Mouse (Mus musculus) lung, postnatal 0 days (tissue): ENCODE results near the gene Mup1. TPM values are rescaled to one million over a fixed set of nuclear protein-coding genes. Genes with fewer than 3 reads are reported as not detected.
"Not testable (repeated sequence)": the region's sequence is repeated elsewhere in the genome, so short reads cannot be mapped to it uniquely, and the experiment has no call there.

Source experiments
- ATAC-seq: fragments of 200-750 bp; cut with Nextera tagmentation; 2 replicates; pipeline ENCODE4 v1.8.0; 2017; ENCODE audit warnings: moderate library complexity
- DNase-seq: peaks from one replicate; pipeline ENCODE4 v3.0.0-alpha.2; 2016; ENCODE audit warnings: low spot score
- H3K27ac ChIP-seq: fragments of 300-500 bp; sonication (generic); 2 replicates; pipeline ENCODE4 v1.5.1; 2014; ENCODE audit warnings: antibody characterized with exemption, mild to moderate bottlenecking, low read length, mixed read lengths
- H3K27me3 ChIP-seq: fragments of 300-500 bp; sonication (generic); replicated peaks from 2 replicates; pipeline ENCODE4 v1.6.1; 2014; ENCODE audit warnings: low read length, mixed read lengths; ENCODE audit not compliant: insufficient read depth
- H3K36me3 ChIP-seq: fragments of 300-500 bp; sonication (generic); 2 replicates; pipeline ENCODE4 v1.6.1; 2014; ENCODE audit warnings: low read length, mixed read lengths; ENCODE audit not compliant: insufficient read depth
- H3K4me1 ChIP-seq: fragments of 300-500 bp; sonication (generic); 2 replicates; pipeline ENCODE4 v1.6.1; 2014; ENCODE audit warnings: antibody characterized with exemption, low read depth, low read length, mixed read lengths; ENCODE audit not compliant: insufficient read depth
- H3K4me2 ChIP-seq: fragments of 300-500 bp; sonication (generic); replicated peaks from 2 replicates; pipeline ENCODE4 v1.6.1; 2014; ENCODE audit warnings: low read depth, mild to moderate bottlenecking, low read length, moderate library complexity, mixed read lengths
- H3K4me3 ChIP-seq: fragments of 300-500 bp; sonication (generic); 2 replicates; pipeline ENCODE4 v1.5.1; 2014; ENCODE audit warnings: low read depth, low read length
- H3K9ac ChIP-seq: fragments of 300-500 bp; sonication (generic); replicated peaks from 2 replicates; pipeline ENCODE4 v1.6.1; 2014; ENCODE audit warnings: low read depth, mild to moderate bottlenecking
- H3K9me3 ChIP-seq: fragments of 300-500 bp; sonication (generic); 2 replicates; pipeline ENCODE4 v1.6.1; 2016; ENCODE audit warnings: low read length, mixed read lengths
- WGBS: fragments of 180-500 bp; shearing (Covaris S2); extraction: QIAGEN DNeasy Blood & Tissue Kit; methylation state at CpG from one replicate; pipeline ENCODE4 v1.1.7; 2014; 5-methylcytosine and 5-hydroxymethylcytosine counted together
- polyA plus RNA-seq: library from polyadenylated mRNA; unstranded; fragments of >200 nt; fragmentation: Nextera tagmentation; extraction: Ambion mirVana; gene quantifications from 2 replicates; pipeline ENCODE4 v1.2.1, GENCODE M21; 2015

Mup1 gene
- not detected in 2 replicates for polyA plus RNA-seq

GRCm38 (mm10) chr4:60501860-60502259, at the start of gene Mup1:
TSS of gene Mup1 (minus strand) at chr4:60501960.
- H3K4me1 ChIP-seq, H3K9me3 ChIP-seq, H3K4me2 ChIP-seq, DNase-seq, H3K4me3 ChIP-seq, H3K9ac ChIP-seq, H3K27ac ChIP-seq, ATAC-seq, H3K36me3 ChIP-seq, H3K27me3 ChIP-seq: not testable (repeated sequence)
- WGBS, result 87% methylated on average over 2 of the region's 4 CpGs

Other genes starting within 250 kb of the Mup1 start
- gene Mup9, start 80.0 kb downstream of the Mup1 start, polyA plus RNA-seq, result not detected in 2 replicates
- not detected in 2 replicates for gene Mup10, start 80.2 kb upstream of the Mup1 start, polyA plus RNA-seq
- gene Mup11, start 160.5 kb upstream of the Mup1 start, polyA plus RNA-seq, result not detected in 2 replicates
- gene Mup12, start 239.4 kb upstream of the Mup1 start, polyA plus RNA-seq, result not detected in 2 replicates